Mouse (Mus musculus) forebrain, embryonic 12.5 days (tissue): ENCODE results near the gene Fgfr2. TPM values are rescaled to one million over a fixed set of nuclear protein-coding genes. Genes with fewer than 3 reads are reported as not detected.

Experiments
- ATAC-seq: fragments of 200-750 bp; cut with Nextera tagmentation; 2 replicates; pipeline ENCODE4 v1.8.0; 2017; ENCODE audit warnings: moderate TSS enrichment; ENCODE audit not compliant: low FRiP score
- H3K27ac ChIP-seq: fragments of 300-500 bp; sonication (generic); 2 replicates; pipeline ENCODE4 v1.5.1; 2016; ENCODE audit warnings: mild to moderate bottlenecking
- H3K27me3 ChIP-seq: fragments of 300-500 bp; sonication (generic); 2 replicates; pipeline ENCODE4 v1.6.1; 2016; ENCODE audit warnings: mild to moderate bottlenecking
- H3K36me3 ChIP-seq: fragments of 300-500 bp; sonication (generic); replicated peaks from 2 replicates; pipeline ENCODE4 v1.6.1; 2016; ENCODE audit warnings: mild to moderate bottlenecking
- H3K4me1 ChIP-seq: fragments of 300-500 bp; sonication (generic); 2 replicates; pipeline ENCODE4 v1.6.1; 2016
- H3K4me2 ChIP-seq: fragments of 300-500 bp; sonication (generic); 2 replicates; pipeline ENCODE4 v1.6.1; 2016; ENCODE audit warnings: mild to moderate bottlenecking, moderate library complexity
- H3K4me3 ChIP-seq: fragments of 300-500 bp; sonication (generic); replicated peaks from 2 replicates; pipeline ENCODE4 v1.5.1; 2016; ENCODE audit warnings: mild to moderate bottlenecking
- H3K9ac ChIP-seq: fragments of 300-500 bp; sonication (generic); 2 replicates; pipeline ENCODE4 v1.6.1; 2016; ENCODE audit warnings: mild to moderate bottlenecking
- H3K9me3 ChIP-seq: fragments of 300-500 bp; sonication (generic); 2 replicates; pipeline ENCODE4 v1.6.1; 2016
- WGBS: fragments of 180-500 bp; shearing (Covaris S2); methylation state at CpG from one replicate; pipeline ENCODE4 v1.1.7; 2016; 5-methylcytosine and 5-hydroxymethylcytosine counted together
- polyA plus RNA-seq: library from polyadenylated mRNA; unstranded; fragments of >200 nt; fragmentation: Nextera tagmentation; extraction: Ambion mirVana; gene quantifications from 2 replicates; pipeline ENCODE4 v1.2.1, GENCODE M21; 2016

Gene Fgfr2
- polyA plus RNA-seq, 1 experiment from 2014 or later = 89.6 TPM

GRCm38 (mm10) chr7:133094161-133094560, 29.0 kb downstream of the Fgfr2 start:
- Histone ChIP-seq H3K4me2 (no peak overlapping the region), H3K9ac (no peak overlapping the region), H3K36me3 (peaks cover 10% of the 10 kb centered on the region), H3K27ac (no peak overlapping the region), H3K4me1 (peaks cover 38% of the 10 kb centered on the region), H3K27me3 (no peaks in the 10 kb centered on the region), H3K4me3 (no peak overlapping the region), H3K9me3 (no peaks in the 10 kb centered on the region)
- WGBS = 82% methylated on average over 3 of the region's 3 CpGs
- no peak for ATAC-seq

DNA sequence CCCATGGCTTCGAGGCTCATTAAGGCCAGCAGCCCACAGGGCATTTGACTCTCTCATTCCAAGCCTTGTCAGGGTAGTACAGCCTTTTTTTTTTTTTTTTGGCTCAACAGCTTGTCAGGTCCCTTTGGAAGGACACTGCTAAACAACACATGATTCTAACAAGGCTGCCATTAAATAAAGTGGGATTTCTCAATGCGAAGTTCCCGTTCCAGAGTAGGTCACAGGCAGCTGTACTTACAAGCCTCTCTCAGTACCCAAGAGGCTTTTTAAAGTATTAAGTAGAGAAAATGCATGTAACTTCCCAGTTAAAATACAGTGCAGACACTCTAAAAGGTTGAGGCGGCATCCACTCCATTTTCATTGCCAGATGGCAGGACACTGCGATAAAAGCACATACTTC, 29.4 kb downstream of the Fgfr2 start:
- 86% methylated on average over 5 of the region's 5 CpGs for WGBS
- peaks cover 38% of the 10 kb centered on the region for H3K4me1 ChIP-seq
- H3K36me3 ChIP-seq = peaks cover 10% of the 10 kb centered on the region
- H3K4me2 ChIP-seq = no peak overlapping the region
- H3K27me3 ChIP-seq = no peaks in the 10 kb centered on the region
- H3K9ac ChIP-seq = no peak overlapping the region
- H3K27ac ChIP-seq = no peak overlapping the region
- ATAC-seq = no peak
- no peaks in the 10 kb centered on the region for H3K9me3 ChIP-seq
- no peak overlapping the region for H3K4me3 ChIP-seq

- Histone ChIP-seq H3K27ac (no peak overlapping the region), H3K36me3 (0 out of 2 replicates have a peak, but pooled peaks cover 6% of the 10 kb centered on the region)
- WGBS = 84% methylated on average over 4 of the region's 4 CpGs
These were observed 32.5 kb downstream of the Fgfr2 start for GRCm38 (mm10) chr7:133090641-133091040.

GRCm38 (mm10) chr7:133089621-133090260, 33.4 kb downstream of the Fgfr2 start:
- H3K4me3 ChIP-seq = no peak overlapping the region
- peaks cover 36% of the 10 kb centered on the region for H3K4me1 ChIP-seq
- peak; percentile 65; the same call in 1 of the 2 replicates for ATAC-seq
- H3K9me3 ChIP-seq = no peaks in the 10 kb centered on the region
- 0 out of 2 replicates have a peak, but pooled peaks cover 6% of the 10 kb centered on the region for H3K36me3 ChIP-seq
- 71% methylated on average over 11 of the region's 11 CpGs for WGBS
- H3K4me2 ChIP-seq = no peak overlapping the region
- no peaks in the 10 kb centered on the region for H3K27me3 ChIP-seq
- no peak overlapping the region for H3K9ac ChIP-seq
- H3K27ac ChIP-seq = 0 out of 2 replicates have a peak overlapping the region, but pooled peaks have one; percentile 19

More at GRCm38 (mm10) chr7:133090641-133091040, 32.5 kb downstream of the Fgfr2 start:
- no peak overlapping the region for H3K9ac ChIP-seq
- H3K4me2 ChIP-seq = no peak overlapping the region
- no peaks in the 10 kb centered on the region for H3K27me3 ChIP-seq
- H3K9me3 ChIP-seq = no peaks in the 10 kb centered on the region
- no peak overlapping the region for H3K4me3 ChIP-seq
- ATAC-seq = no peak
- H3K4me1 ChIP-seq = peaks cover 29% of the 10 kb centered on the region

DNA sequence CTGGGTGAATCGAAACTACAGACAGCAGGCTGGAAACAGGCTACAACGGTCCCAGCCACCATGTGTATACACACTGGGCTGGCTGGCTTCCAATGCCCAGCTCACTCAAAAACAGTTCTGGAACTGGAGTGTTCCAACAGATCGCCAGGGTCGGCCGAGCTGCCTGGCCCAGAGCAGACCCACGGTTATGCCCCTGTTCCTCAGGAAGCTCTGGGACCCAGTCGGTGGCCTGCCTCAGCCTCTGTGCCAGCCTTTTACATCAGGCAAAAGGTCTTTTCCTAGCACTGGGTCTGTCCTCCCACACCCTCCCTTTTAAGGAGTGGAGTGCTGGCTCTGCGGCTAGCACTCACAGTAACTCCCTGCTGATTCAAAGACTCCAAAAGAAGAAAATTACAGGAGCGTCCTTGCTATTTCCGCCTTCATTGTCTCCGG, 34.3 kb downstream of the Fgfr2 start:
- 50% methylated on average over 11 of the region's 11 CpGs for WGBS
- Histone ChIP-seq H3K9ac (peak overlapping the region; percentile 25; the same call in 1 of the 2 replicates), H3K27me3 (no peaks in the 10 kb centered on the region), H3K9me3 (no peaks in the 10 kb centered on the region), H3K27ac (peak overlapping the region; percentile 83), H3K36me3 (0 out of 2 replicates have a peak, but pooled peaks cover 6% of the 10 kb centered on the region), H3K4me3 (no peak overlapping the region), H3K4me1 (peaks cover 39% of the 10 kb centered on the region), H3K4me2 (peak overlapping the region; percentile 8; the same call in 1 of the 2 replicates)
- peak; percentile 55; the same call in 1 of the 2 replicates for ATAC-seq

DNA sequence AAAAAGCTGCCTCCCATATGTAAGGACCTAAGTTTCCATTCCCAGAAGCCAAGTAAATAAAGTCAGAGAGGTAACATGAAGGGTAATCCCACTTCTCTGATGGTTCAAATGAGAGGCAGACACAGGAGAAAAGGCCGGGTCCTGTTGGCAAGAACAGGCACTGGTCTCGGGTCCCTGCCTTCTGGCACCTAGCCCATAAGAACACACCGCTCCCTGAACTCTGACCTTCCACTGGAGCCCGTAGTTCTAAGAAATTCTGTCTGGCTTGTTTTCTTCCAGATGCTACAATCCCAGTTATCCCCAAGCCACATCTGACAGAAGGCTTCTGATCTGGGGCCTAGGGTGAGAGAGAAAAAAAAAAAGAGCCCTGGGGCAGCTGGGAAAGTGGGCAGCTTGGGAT, 34.7 kb downstream of the Fgfr2 start:
- no peaks in the 10 kb centered on the region for H3K27me3 ChIP-seq
- H3K4me3 ChIP-seq = no peak overlapping the region
- ATAC-seq = no peak
- 92% methylated on average over 4 of the region's 4 CpGs for WGBS
- H3K36me3 ChIP-seq = 0 out of 2 replicates have a peak, but pooled peaks cover 6% of the 10 kb centered on the region
- H3K27ac ChIP-seq = peak overlapping the region; percentile 83
- H3K4me2 ChIP-seq = no peak overlapping the region
- H3K9me3 ChIP-seq = no peaks in the 10 kb centered on the region
- H3K4me1 ChIP-seq = peaks cover 39% of the 10 kb centered on the region
- 0 out of 2 replicates have a peak overlapping the region, but pooled peaks have one; percentile 25 for H3K9ac ChIP-seq

GRCm38 (mm10) chr7:133085408-133085807, 37.7 kb downstream of the Fgfr2 start:
- H3K4me1 ChIP-seq = peaks cover 43% of the 10 kb centered on the region
- H3K4me2 ChIP-seq = no peak overlapping the region
- 0 out of 2 replicates have a peak, but pooled peaks cover 3% of the 10 kb centered on the region for H3K36me3 ChIP-seq
- no peaks in the 10 kb centered on the region for H3K9me3 ChIP-seq
- no peak for ATAC-seq
- H3K27me3 ChIP-seq = no peaks in the 10 kb centered on the region
- no peak overlapping the region for H3K27ac ChIP-seq
- no peak overlapping the region for H3K4me3 ChIP-seq
- 92% methylated on average over 3 of the region's 3 CpGs for WGBS
- no peak overlapping the region for H3K9ac ChIP-seq

- H3K27ac ChIP-seq = no peak overlapping the region
- peaks cover 31% of the 10 kb centered on the region for H3K4me1 ChIP-seq
- H3K9me3 ChIP-seq = no peaks in the 10 kb centered on the region
- 92% methylated on average over 13 of the region's 13 CpGs for WGBS
- H3K36me3 ChIP-seq = peaks cover 14% of the 10 kb centered on the region; the same call in 1 of the 2 replicates
- no peak overlapping the region for H3K9ac ChIP-seq
- no peak overlapping the region for H3K4me3 ChIP-seq
- H3K27me3 ChIP-seq = no peaks in the 10 kb centered on the region
- H3K4me2 ChIP-seq = no peak overlapping the region
- ATAC-seq = no peak
These were observed 39.1 kb downstream of the Fgfr2 start for GRCm38 (mm10) chr7:133083936-133084614.

- H3K27ac ChIP-seq = no peak overlapping the region
- H3K27me3 ChIP-seq = no peaks in the 10 kb centered on the region
- no peaks in the 10 kb centered on the region for H3K9me3 ChIP-seq
- peaks cover 24% of the 10 kb centered on the region; the same call in 1 of the 2 replicates for H3K36me3 ChIP-seq
- no peak overlapping the region for H3K4me3 ChIP-seq
- no peak overlapping the region for H3K9ac ChIP-seq
- H3K4me2 ChIP-seq = no peak overlapping the region
- no peak for ATAC-seq
- 89% methylated on average over 1 of the region's 1 CpGs for WGBS
- peaks cover 35% of the 10 kb centered on the region for H3K4me1 ChIP-seq
These were observed 44.2 kb downstream of the Fgfr2 start for GRCm38 (mm10) chr7:133078929-133079328.

DNA sequence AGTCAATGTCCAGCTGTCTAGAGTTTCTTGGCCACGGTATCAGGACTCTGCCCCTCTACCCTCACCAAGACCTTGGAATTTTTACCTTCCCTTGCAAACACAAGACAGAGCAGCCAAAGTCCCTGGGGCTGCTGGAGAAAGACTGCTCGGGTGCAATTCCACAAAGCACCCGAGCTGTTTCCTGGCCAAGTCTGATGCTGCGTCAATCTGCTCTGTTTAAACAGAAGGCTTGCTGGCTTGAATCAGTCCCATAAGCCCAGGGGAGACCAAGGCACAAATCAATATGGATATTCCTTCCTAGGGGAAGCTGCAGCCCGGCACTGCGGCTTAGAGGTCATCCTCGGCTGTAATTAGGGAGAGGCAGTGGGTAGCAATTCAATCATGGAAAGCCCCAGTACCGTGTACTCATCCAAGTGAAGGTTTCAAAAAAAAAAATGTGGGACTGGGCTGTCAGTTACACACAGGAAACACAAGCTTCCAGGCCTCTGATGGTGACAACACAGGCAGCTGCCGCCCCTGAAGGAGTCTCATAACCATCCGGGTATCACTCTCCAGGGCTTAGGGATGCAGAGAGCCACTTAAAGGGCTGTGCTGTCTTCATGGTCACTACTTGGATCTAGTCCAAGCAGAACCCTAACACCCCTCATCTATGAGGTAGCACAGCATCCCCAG, 48.6 kb downstream of the Fgfr2 start:
- no peak overlapping the region for H3K9ac ChIP-seq
- H3K9me3 ChIP-seq = no peaks in the 10 kb centered on the region
- peaks cover 13% of the 10 kb centered on the region; the same call in 1 of the 2 replicates for H3K36me3 ChIP-seq
- WGBS = 56% methylated on average over 10 of the region's 10 CpGs
- H3K27ac ChIP-seq = peak overlapping the region; percentile 75
- no peak overlapping the region for H3K4me2 ChIP-seq
- H3K4me3 ChIP-seq = no peak overlapping the region
- no peaks in the 10 kb centered on the region for H3K27me3 ChIP-seq
- ATAC-seq = peak; percentile 45; the same call in 1 of the 2 replicates
- peaks cover 65% of the 10 kb centered on the region for H3K4me1 ChIP-seq

DNA sequence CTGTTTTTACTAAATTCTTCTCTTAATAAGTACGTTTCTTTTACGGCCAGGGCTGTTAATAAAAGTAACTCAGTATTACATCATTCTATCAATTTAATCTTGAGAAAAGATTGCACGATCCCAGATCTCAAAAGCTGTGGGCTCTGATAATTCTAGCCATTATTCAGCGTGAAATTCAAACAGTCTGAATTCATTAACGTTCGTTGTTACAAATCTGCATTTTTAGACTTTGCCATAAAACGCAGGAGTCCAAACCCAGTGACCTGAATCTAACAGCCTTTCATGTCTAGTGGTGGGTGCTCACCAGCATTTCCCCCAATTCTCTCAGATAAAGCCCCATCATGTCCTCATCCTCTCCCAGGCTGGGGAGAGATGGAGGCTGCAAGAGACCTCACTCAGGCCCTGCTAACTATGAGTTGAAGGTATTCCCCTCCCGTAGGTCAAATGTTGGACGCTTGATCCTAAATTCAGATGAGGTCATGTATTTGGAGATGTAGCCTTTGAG, 50.0 kb downstream of the Fgfr2 start:
- no peaks in the 10 kb centered on the region for H3K27me3 ChIP-seq
- H3K4me3 ChIP-seq = no peak overlapping the region
- peak overlapping the region; percentile 75 for H3K27ac ChIP-seq
- peaks cover 78% of the 10 kb centered on the region for H3K4me1 ChIP-seq
- 0 out of 2 replicates have a peak, but pooled peaks have one; percentile 40 for ATAC-seq
- no peaks in the 10 kb centered on the region for H3K9me3 ChIP-seq
- H3K36me3 ChIP-seq = peaks cover 2% of the 10 kb centered on the region; the same call in 1 of the 2 replicates
- 19% methylated on average over 9 of the region's 9 CpGs for WGBS
- H3K4me2 ChIP-seq = peak overlapping the region; percentile 5; the same call in 1 of the 2 replicates
- H3K9ac ChIP-seq = no peak overlapping the region

- H3K9ac ChIP-seq = no peak overlapping the region
- peaks cover 84% of the 10 kb centered on the region for H3K4me1 ChIP-seq
- no peak overlapping the region for H3K4me3 ChIP-seq
- H3K27me3 ChIP-seq = no peaks in the 10 kb centered on the region
- 9% methylated on average over 4 of the region's 4 CpGs for WGBS
- H3K9me3 ChIP-seq = no peaks in the 10 kb centered on the region
- H3K36me3 ChIP-seq = no peaks in the 10 kb centered on the region; the same call in 1 of the 2 replicates
- peak overlapping the region; percentile 81 for H3K27ac ChIP-seq
- peak overlapping the region; percentile 38; the same call in 1 of the 2 replicates for H3K4me2 ChIP-seq
- ATAC-seq = peak; percentile 40; the same call in 1 of the 2 replicates
These were observed 50.6 kb downstream of the Fgfr2 start for GRCm38 (mm10) chr7:133072535-133072934.
